Mouse (Mus musculus) hindbrain, embryonic 10.5 days (tissue): ENCODE measurements around the gene Erf. TPM values are rescaled to one million over a fixed set of nuclear protein-coding genes. Genes with fewer than 3 reads are reported as not detected.
A peak's percentile ranks its signal among the peaks of the same experiment; 100 is the strongest.

Experiments used
- DNase-seq: peaks from one replicate; pipeline ENCODE4 v3.0.0-alpha.2; 2017; ENCODE audit warnings: low spot score
- H3K27ac ChIP-seq: fragments of 300-500 bp; sonication (generic); 2 replicates; pipeline ENCODE4 v1.5.1; 2016; ENCODE audit warnings: mild to moderate bottlenecking, moderate library complexity
- H3K27me3 ChIP-seq: fragments of 300-500 bp; sonication (generic); 2 replicates; pipeline ENCODE4 v1.6.1; 2016; ENCODE audit warnings: mild to moderate bottlenecking; ENCODE audit not compliant: poor library complexity, insufficient read depth, severe bottlenecking
- H3K36me3 ChIP-seq: fragments of 300-500 bp; sonication (generic); 2 replicates; pipeline ENCODE4 v1.6.1; 2016; ENCODE audit warnings: mild to moderate bottlenecking, moderate library complexity
- H3K4me1 ChIP-seq: fragments of 300-500 bp; sonication (generic); replicated peaks from 2 replicates; pipeline ENCODE4 v1.6.1; 2016; ENCODE audit warnings: mild to moderate bottlenecking
- H3K4me3 ChIP-seq: fragments of 300-500 bp; sonication (generic); 2 replicates; pipeline ENCODE4 v1.5.1; 2016; ENCODE audit warnings: mild to moderate bottlenecking, moderate library complexity
- H3K9me3 ChIP-seq: fragments of 300-500 bp; sonication (generic); 2 replicates; pipeline ENCODE4 v1.6.1; 2016; ENCODE audit warnings: mild to moderate bottlenecking, moderate library complexity
- WGBS: fragments of 180-500 bp; shearing (Covaris S2); methylation state at CpG from one replicate; pipeline ENCODE4 v1.1.7; 2016; 5-methylcytosine and 5-hydroxymethylcytosine counted together
- polyA plus RNA-seq: library from polyadenylated mRNA; unstranded; fragments of >200 nt; fragmentation: Nextera tagmentation; extraction: Ambion mirVana; gene quantifications from 2 replicates; pipeline ENCODE4 v1.2.1, GENCODE M21; 2016

Gene Erf
- polyA plus RNA-seq, 1 experiment from 2014 or later = 8.6 TPM

DNA sequence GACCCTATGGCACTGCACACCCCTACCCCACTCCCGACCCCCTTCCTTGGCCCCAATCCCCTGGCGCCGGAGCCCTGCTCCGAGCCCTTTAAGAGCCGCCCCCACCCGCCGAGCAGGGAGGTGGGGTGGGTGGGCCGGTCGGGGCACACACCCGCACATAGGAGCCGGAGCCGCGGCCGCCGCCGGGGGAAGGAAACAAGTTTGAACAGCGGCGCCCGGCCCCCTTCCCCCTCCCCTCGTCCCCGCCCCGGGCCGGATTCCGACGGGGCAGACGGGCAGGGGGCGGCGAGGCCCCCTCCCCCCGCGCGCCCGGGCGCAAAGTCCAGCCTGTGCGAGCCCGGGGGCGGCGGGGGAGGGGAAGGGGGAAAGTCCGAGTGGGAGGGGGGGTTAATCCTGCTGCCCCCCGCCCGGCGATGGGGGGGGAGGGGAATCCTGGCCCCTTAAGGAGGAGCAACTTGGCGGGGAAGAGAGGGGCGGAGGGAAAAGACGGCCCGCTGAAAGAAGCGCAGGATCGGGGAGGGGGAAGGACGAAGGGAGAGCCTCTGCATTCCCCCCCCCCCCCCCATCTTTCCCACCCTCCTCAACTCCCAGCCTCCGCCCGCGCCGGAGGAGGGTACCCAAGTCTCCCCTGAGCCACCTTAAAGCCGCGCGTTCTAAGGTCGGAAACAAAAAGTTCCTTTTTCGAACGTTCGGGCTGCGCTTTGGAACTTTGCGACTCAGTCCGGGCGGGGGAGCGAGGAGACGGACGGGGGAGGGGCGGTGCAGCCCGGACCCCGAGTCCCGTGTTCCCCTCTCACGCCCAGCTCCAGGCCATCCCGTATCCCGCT, 1.0 kb downstream of the Erf start:
- Histone ChIP-seq H3K4me1 (peaks cover 71% of the 10 kb centered on the region), H3K36me3 (peaks cover 26% of the 10 kb centered on the region), H3K27ac (peak overlapping the region; percentile 97), H3K27me3 (no peaks in the 10 kb centered on the region), H3K4me3 (peak overlapping the region; percentile 85), H3K9me3 (no peaks in the 10 kb centered on the region)
- under 1% methylated on average over 65 of the region's 73 CpGs for WGBS
- peak; percentile 87 for DNase-seq

DNA sequence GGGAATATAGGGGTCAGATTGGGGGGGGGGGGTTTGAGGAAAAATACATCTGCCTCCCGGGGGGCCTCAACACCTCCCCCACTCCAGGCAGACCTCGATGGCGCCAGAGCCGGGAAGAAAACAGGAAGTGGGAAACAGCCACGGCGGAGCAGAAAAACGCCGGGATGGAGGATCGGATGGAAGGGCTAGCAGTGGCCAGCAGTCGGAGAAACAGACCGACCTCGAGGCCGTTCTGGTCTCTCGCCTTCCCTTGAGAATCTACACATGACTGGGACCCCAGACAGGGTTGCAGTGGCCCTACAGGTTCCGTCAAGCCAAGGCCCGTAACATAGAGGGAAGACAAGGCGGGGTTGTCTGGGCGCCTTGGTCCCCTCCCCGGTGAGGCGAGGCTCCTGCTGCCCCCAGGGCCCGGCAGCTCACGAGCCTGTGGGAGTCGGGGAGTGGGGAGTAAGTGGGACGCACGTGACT, 1.7 kb downstream of the Erf start:
- H3K36me3 ChIP-seq = peaks cover 32% of the 10 kb centered on the region
- peak overlapping the region; percentile 97 for H3K27ac ChIP-seq
- H3K4me1 ChIP-seq = peaks cover 77% of the 10 kb centered on the region
- H3K4me3 ChIP-seq = peak overlapping the region; percentile 85
- no peaks in the 10 kb centered on the region for H3K27me3 ChIP-seq
- no peak for DNase-seq
- no peaks in the 10 kb centered on the region for H3K9me3 ChIP-seq
- WGBS = under 1% methylated on average over 25 of the region's 25 CpGs

DNA sequence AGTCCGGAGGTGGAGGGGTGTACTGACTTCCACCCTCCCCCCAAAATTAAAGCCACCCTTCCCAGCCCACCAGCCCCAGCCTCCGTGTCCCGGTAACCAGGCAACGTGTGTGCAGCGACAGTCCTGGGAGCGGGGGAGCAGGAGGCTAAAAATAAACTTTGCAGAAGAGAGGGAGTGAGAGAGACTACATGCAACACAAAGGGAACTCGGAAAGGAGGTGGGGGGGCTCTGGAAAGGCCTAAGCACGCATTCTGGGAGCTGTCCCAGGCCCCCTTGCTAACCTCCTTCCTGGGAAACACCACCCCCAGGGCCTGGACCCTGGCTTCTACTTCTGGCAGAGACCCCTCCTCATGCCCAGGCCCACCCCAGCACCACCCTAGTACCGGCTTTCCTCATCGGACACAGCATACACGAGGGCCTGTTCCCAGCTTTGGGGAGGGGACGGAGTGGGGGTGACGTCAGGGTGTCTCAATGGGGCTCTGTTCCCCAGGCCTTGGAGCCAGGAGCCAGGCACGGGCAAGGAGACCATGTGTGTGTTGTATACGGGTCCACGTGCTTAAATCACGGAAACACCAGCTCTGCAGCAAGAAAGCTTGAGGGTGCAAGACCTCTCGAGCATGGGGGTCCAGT, 2.4 kb downstream of the Erf start:
- H3K9me3 ChIP-seq = no peaks in the 10 kb centered on the region
- H3K36me3 ChIP-seq = peaks cover 40% of the 10 kb centered on the region
- peaks cover 77% of the 10 kb centered on the region for H3K4me1 ChIP-seq
- peak overlapping the region; percentile 97 for H3K27ac ChIP-seq
- H3K4me3 ChIP-seq = peak overlapping the region; percentile 85
- WGBS = 1% methylated on average over 18 of the region's 18 CpGs
- no peaks in the 10 kb centered on the region for H3K27me3 ChIP-seq
- peak; percentile 61 for DNase-seq

DNA sequence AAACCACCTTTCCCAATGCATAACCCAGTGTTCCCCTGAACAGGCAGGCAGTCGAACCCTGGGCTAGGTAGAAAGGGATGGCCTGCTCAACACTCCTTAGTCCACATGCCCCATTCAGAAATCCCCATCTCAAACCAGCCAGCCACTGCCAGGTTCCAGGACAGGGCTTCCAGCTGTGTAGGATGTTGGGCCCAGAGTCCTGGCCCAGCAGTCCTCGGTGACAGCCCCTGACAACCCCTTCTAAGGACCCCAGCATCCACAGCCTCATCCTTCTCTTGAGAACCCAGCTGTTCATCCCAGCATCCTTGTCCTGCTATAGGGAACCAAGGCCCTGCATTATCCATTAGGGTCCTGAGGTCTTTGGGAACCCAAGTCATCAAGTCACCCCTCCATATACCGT, 3.1 kb downstream of the Erf start:
- DNase-seq = peak; percentile 13
- Histone ChIP-seq H3K27ac (peak overlapping the region; percentile 97), H3K4me1 (peaks cover 77% of the 10 kb centered on the region), H3K9me3 (no peaks in the 10 kb centered on the region), H3K4me3 (peak overlapping the region; percentile 85), H3K27me3 (no peaks in the 10 kb centered on the region), H3K36me3 (peaks cover 46% of the 10 kb centered on the region)
- 24% methylated on average over 3 of the region's 3 CpGs for WGBS

DNA sequence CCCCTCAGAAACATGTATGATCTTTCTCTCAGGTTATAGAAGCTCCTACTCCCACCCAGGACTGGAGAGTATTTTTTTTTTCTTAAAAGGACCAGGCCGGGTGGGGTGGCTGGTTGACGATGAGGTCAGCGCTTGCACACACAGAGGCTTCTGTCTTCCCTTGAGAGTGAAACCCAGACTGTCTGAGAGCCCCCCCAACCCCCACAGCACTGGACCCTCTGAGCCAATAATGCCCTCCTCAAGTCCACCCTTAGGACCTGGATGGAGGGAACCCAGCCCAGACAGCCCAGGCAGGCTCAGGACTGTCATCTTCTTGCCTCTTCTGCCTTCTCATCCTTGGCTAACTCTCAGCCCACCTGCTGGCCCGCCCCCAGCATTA, 3.8 kb downstream of the Erf start:
- Histone ChIP-seq H3K9me3 (no peaks in the 10 kb centered on the region), H3K4me3 (peak overlapping the region; percentile 85), H3K4me1 (peaks cover 70% of the 10 kb centered on the region), H3K27ac (peak overlapping the region; percentile 97), H3K36me3 (peaks cover 50% of the 10 kb centered on the region), H3K27me3 (no peaks in the 10 kb centered on the region)
- no peak for DNase-seq
- 60% methylated on average over 4 of the region's 4 CpGs for WGBS

DNA sequence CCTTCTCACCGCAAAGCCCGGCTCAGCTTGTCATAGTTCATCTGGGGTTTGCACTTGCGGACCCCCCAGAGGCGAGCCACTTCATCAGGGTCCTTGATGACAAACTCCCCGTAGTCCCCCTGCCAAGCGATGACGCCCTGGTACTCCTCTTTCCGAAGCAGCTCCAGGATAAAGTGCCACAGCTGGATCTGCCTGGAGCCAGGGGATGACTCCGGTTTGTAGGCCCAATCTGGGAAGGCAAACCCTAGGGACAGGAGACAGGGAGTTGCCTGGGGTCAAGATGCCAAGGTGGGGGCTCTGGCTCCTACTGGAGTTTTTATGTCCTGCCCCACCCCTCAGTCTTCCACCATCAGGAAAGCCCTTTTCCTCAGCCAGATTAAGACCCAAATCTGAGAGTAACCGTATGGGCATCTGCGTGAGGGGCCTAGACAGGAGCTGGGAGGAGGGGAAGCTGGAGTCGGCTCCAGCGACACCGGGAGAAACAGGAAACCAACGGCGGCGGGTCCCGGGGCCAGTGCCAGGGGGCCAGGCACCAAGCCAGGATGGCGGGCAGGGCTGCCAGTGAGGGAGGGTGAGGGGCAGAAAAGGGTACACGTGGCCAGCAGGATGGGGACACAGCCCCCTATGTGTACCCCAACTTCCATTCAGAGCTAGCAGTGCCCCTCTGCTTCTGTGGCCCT, 4.3 kb downstream of the Erf start:
- Histone ChIP-seq H3K27ac (peak overlapping the region; percentile 97), H3K27me3 (no peaks in the 10 kb centered on the region), H3K9me3 (no peaks in the 10 kb centered on the region), H3K36me3 (peaks cover 50% of the 10 kb centered on the region), H3K4me3 (peak overlapping the region; percentile 85; the same call in 1 of the 2 replicates), H3K4me1 (peaks cover 67% of the 10 kb centered on the region)
- WGBS = 82% methylated on average over 20 of the region's 20 CpGs
- no peak for DNase-seq

DNA sequence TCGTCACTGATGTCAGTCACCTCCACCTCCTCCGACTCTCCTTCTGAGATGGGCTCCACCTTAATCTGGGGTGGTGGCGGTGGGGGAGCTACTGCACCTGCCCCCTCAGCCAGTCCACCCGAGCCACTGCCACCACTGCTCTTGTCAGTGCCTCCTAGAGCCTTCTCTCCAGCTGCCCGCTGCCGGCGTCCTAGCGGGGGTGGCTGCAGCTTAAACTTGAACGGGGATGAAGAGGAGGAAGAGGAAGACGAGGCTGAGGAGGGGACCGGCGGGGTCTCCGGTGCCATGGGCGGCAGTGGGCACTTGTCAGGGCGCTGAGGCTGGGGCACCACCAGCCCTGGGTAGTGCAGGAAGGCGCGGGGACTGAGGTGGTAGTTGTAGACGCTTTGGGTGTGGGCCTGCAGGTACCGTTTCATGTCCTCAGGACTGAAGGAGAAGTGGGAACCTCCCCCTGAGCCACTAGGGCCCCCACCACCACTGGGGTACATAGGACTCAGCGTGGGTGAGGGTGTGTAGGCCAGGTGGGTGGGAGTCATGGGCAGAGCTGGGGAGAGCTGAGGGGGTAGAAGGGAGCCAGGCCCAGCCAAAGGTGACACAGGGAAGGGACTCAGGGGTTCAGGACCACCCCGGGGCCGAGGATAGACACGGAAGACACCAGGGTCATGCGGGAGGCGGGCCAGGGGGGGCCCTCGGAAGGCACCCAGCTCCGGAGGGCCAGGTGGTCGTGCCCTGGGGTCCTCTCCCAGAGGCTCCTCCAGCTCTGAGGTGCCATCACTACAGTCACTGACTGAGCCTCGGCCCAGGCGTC, 5.8 kb downstream of the Erf start:
- Histone ChIP-seq H3K27me3 (no peaks in the 10 kb centered on the region), H3K27ac (peak overlapping the region; percentile 59; the same call in 1 of the 2 replicates), H3K4me1 (peaks cover 61% of the 10 kb centered on the region), H3K36me3 (peaks cover 50% of the 10 kb centered on the region), H3K9me3 (no peaks in the 10 kb centered on the region), H3K4me3 (no peak overlapping the region)
- WGBS = 90% methylated on average over 30 of the region's 30 CpGs
- DNase-seq = no peak

DNA sequence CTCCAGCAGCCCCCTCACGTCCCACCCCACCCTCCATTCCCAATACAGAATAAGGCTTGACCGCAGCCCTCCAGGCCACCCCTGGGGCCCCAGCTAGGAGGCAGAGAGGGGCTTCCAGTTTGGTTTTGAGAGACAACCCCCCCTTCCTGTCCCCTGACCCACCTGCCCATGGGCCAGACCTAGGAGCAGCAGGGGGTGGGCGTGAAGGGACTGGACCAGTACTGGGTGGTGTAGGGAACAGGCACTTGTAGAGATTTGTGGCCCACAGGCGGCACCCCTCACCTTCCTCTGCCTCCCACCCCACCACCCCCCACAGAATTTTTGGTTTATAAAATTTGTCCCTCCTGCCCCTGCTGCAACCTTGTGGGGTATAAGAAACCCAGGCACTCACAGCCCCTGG, 7.2 kb downstream of the Erf start:
- Histone ChIP-seq H3K4me3 (no peak overlapping the region), H3K4me1 (peaks cover 64% of the 10 kb centered on the region), H3K9me3 (no peaks in the 10 kb centered on the region), H3K27me3 (no peaks in the 10 kb centered on the region), H3K36me3 (peaks cover 50% of the 10 kb centered on the region), H3K27ac (no peak overlapping the region)
- no peak for DNase-seq
- WGBS = 97% methylated on average over 4 of the region's 4 CpGs

DNA sequence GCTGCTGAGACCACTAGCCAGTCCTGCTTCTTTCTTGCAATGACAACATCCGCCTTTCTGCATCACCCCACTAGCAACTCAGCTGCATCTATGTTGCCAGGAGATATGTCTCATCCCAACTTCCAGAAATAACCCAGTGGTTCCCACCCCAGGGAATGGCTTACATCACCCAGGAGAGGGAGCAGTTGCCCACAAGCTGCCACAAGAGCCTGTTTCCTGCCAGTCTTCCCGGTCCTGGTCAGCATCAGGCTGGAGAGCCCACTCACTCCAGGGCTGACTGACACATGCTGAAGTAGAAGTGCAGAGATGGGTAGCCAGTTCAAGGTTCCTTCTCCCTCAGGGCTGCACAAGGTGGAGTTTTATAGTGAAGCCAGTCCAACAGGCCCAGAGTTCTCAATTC, 9.5 kb downstream of the Erf start:
- Histone ChIP-seq H3K36me3 (peaks cover 39% of the 10 kb centered on the region), H3K27ac (no peak overlapping the region), H3K4me1 (peaks cover 50% of the 10 kb centered on the region), H3K9me3 (no peaks in the 10 kb centered on the region), H3K27me3 (no peaks in the 10 kb centered on the region), H3K4me3 (no peak overlapping the region)
- peak; percentile 38 for DNase-seq
- WGBS = 28% methylated on average over 2 of the region's 2 CpGs

DNA sequence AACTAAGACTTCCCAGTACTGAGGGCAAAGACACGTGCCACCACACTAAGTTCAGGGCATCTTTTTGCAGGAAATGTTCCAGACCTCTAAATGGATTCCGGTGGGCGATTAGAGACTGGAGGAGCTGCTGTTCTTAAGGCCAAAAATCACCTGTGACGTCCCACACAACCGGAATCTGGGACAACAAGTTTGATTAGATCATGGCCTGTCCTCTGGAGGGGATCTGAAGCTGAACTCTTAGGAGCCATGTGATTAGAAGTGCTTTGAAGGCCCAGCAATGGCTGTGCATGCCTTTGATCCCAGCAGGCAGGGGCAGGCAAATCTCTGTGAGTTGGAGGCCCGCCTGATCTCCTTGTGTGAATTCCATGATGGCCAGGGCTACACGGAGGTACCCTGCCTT, 9.9 kb downstream of the Erf start:
- Histone ChIP-seq H3K4me3 (no peak overlapping the region), H3K36me3 (peaks cover 36% of the 10 kb centered on the region), H3K27ac (no peak overlapping the region), H3K4me1 (peaks cover 50% of the 10 kb centered on the region), H3K9me3 (no peaks in the 10 kb centered on the region), H3K27me3 (no peaks in the 10 kb centered on the region)
- WGBS = 70% methylated on average over 7 of the region's 7 CpGs
- DNase-seq = no peak

DNA sequence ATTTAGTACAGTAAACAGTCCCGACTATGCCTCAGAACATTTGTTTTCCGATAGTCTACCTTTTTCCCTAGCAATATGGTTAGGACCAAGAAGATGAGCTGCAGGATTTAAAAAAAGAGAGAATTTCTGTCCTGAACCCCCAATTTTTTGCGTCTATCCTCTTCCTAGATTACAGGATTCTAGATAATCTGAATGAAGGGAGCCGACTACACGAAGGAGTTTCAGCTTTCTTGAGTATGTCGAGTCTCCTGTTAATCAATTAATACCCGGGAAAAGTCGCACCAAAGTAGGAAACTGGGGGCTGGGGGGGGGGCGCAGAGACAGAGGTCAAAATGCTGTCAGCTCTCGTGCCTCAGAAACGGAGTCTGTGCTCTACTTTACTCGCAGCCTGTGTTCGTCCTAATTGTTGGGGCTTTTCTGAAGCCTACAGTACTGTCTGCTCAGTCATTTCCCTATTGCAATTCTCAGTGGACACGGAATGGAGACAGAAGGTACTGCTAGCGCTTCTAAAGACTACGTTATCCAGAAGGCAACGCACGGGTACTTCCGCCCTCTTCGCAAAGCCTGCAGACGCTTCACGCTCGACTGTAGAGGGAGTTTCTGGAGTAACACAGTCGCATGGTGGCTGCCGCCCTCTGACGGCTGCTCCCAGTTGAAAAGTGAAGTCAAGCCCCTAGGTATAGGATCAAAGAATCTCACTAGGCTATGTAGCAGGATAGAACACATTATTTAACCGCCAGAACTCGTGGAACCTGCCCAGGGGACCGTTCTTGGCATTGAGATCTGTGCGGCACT, 11.5 kb downstream of the Erf start:
- H3K4me1 ChIP-seq = peaks cover 40% of the 10 kb centered on the region
- H3K9me3 ChIP-seq = no peaks in the 10 kb centered on the region
- H3K36me3 ChIP-seq = peaks cover 36% of the 10 kb centered on the region
- 5% methylated on average over 30 of the region's 30 CpGs for WGBS
- peak overlapping the region; percentile 98 for H3K27ac ChIP-seq
- peak overlapping the region; percentile 98 for H3K4me3 ChIP-seq
- no peaks in the 10 kb centered on the region for H3K27me3 ChIP-seq
- DNase-seq = peak; percentile 84
